Mouse (Mus musculus): Measurements from ENCODE around the gene Tsnax.

DNA sequence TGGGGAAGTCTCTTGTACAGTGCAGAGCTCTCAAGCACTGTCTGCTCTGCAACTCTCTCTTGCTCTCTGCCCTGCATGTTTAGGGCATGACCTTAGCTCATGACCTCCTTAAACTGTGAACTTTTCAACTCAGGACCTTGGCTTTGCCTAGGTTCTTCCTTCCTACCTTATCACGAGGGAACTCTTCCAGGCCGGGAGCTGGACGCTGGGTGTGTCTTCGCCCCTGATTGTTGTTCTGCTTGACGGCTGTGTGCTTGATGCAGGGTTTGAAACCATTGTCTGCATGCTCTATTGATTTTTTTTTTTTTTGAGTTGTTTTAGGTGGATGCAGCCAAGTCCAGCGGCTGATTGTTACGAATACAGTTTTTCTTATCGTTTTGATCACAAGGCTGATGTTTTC, 11.3 kb downstream of the Tsnax start:
- TF ChIP-seq CTCF (IDR thresholded peaks at IDR 0.05; ENCODE audit: low read depth, low read length) = no peak
- no peak for TF ChIP-seq POLR2A (IDR thresholded peaks at IDR 0.05; ENCODE audit: borderline replicate concordance, low read depth, low read length)
